Mouse (Mus musculus): ENCODE data around the gene Tent5c. TPM values are rescaled to one million over a fixed set of nuclear protein-coding genes. Genes with fewer than 3 reads are reported as not detected.

Gene Tent5c
- polyA plus RNA-seq, 1 experiment from 2014 or later = 1.8 TPM

GRCm38 (mm10) chr3:100438461-100439002 is 50.6 kb downstream of the Tent5c start:
- ATAC-seq = no peak
- 60% methylated on average over 4 of the region's 4 CpGs for WGBS
- Histone ChIP-seq H3K9me3 (ENCODE audit: control insufficient read depth) (no peaks in the 10 kb centered on the region), H3K4me3 (ENCODE audit: low read depth, low read length) (no peak overlapping the region), H3K9ac (ENCODE audit: low read depth, low read length) (no peak overlapping the region), H3K36me3 (ENCODE audit: control insufficient read depth, insufficient read depth) (no peaks in the 10 kb centered on the region), H3K4me2 (replicated peaks; ENCODE audit: low read depth) (no peak overlapping the region), H3K4me1 (replicated peaks; ENCODE audit: control insufficient read depth, insufficient read depth, low read length) (no peaks in the 10 kb centered on the region), H3K27ac (ENCODE audit: low read depth, low read length) (no peak overlapping the region), H3K27me3 (replicated peaks; ENCODE audit: control insufficient read depth, insufficient read depth, low read length) (no peaks in the 10 kb centered on the region)
- no peak for TF ChIP-seq CTCF (IDR thresholded peaks at IDR 0.05; ENCODE audit: low read depth)

GRCm38 (mm10) chr3:100436756-100437155 is 52.4 kb downstream of the Tent5c start:
- Histone ChIP-seq H3K36me3 (ENCODE audit: control insufficient read depth, insufficient read depth) (no peaks in the 10 kb centered on the region), H3K27me3 (replicated peaks; ENCODE audit: control insufficient read depth, insufficient read depth, low read length) (no peaks in the 10 kb centered on the region), H3K9me3 (ENCODE audit: control insufficient read depth) (no peaks in the 10 kb centered on the region), H3K4me2 (replicated peaks; ENCODE audit: low read depth) (no peak overlapping the region), H3K9ac (ENCODE audit: low read depth, low read length) (no peak overlapping the region), H3K4me1 (replicated peaks; ENCODE audit: control insufficient read depth, insufficient read depth, low read length) (no peaks in the 10 kb centered on the region), H3K4me3 (ENCODE audit: low read depth, low read length) (no peak overlapping the region), H3K27ac (ENCODE audit: low read depth, low read length) (no peak overlapping the region)
- WGBS = 79% methylated on average over 7 of the region's 7 CpGs
- no peak for ATAC-seq
- TF ChIP-seq CTCF (IDR thresholded peaks at IDR 0.05; ENCODE audit: low read depth) = no peak

GRCm38 (mm10) chr3:100431705-100432104 is 57.4 kb downstream of the Tent5c start:
- 87% methylated on average over 4 of the region's 4 CpGs for WGBS

GRCm38 (mm10) chr3:100430731-100431130 is 58.4 kb downstream of the Tent5c start:
- 88% methylated on average over 1 of the region's 1 CpGs for WGBS
- no peak overlapping the region for H3K9ac ChIP-seq (ENCODE audit: low read depth, low read length)
- no peaks in the 10 kb centered on the region for H3K36me3 ChIP-seq (ENCODE audit: control insufficient read depth, insufficient read depth)
- no peak for ATAC-seq
- H3K4me2 ChIP-seq (replicated peaks; ENCODE audit: low read depth) = no peak overlapping the region
- H3K27ac ChIP-seq (ENCODE audit: low read depth, low read length) = no peak overlapping the region
- H3K4me1 ChIP-seq (replicated peaks; ENCODE audit: control insufficient read depth, insufficient read depth, low read length) = no peaks in the 10 kb centered on the region
- no peak overlapping the region for H3K4me3 ChIP-seq (ENCODE audit: low read depth, low read length)
- no peaks in the 10 kb centered on the region for H3K27me3 ChIP-seq (replicated peaks; ENCODE audit: control insufficient read depth, insufficient read depth, low read length)
- H3K9me3 ChIP-seq (ENCODE audit: control insufficient read depth) = no peaks in the 10 kb centered on the region
- TF ChIP-seq CTCF (IDR thresholded peaks at IDR 0.05; ENCODE audit: low read depth) = no peak

More at GRCm38 (mm10) chr3:100431705-100432104, 57.4 kb downstream of the Tent5c start:
- H3K36me3 ChIP-seq (ENCODE audit: control insufficient read depth, insufficient read depth) = no peaks in the 10 kb centered on the region
- H3K4me3 ChIP-seq (ENCODE audit: low read depth, low read length) = no peak overlapping the region
- no peak overlapping the region for H3K9ac ChIP-seq (ENCODE audit: low read depth, low read length)
- no peak overlapping the region for H3K27ac ChIP-seq (ENCODE audit: low read depth, low read length)
- no peak for ATAC-seq
- no peaks in the 10 kb centered on the region for H3K27me3 ChIP-seq (replicated peaks; ENCODE audit: control insufficient read depth, insufficient read depth, low read length)
- H3K9me3 ChIP-seq (ENCODE audit: control insufficient read depth) = no peaks in the 10 kb centered on the region
- H3K4me2 ChIP-seq (replicated peaks; ENCODE audit: low read depth) = no peak overlapping the region
- TF ChIP-seq CTCF (IDR thresholded peaks at IDR 0.05; ENCODE audit: low read depth) = no peak
- H3K4me1 ChIP-seq (replicated peaks; ENCODE audit: control insufficient read depth, insufficient read depth, low read length) = no peaks in the 10 kb centered on the region

GRCm38 (mm10) chr3:100430101-100430500 is 59.0 kb downstream of the Tent5c start:
- Histone ChIP-seq H3K36me3 (ENCODE audit: control insufficient read depth, insufficient read depth) (no peaks in the 10 kb centered on the region), H3K4me1 (replicated peaks; ENCODE audit: control insufficient read depth, insufficient read depth, low read length) (no peaks in the 10 kb centered on the region), H3K27me3 (replicated peaks; ENCODE audit: control insufficient read depth, insufficient read depth, low read length) (no peaks in the 10 kb centered on the region), H3K27ac (ENCODE audit: low read depth, low read length) (no peak overlapping the region), H3K9me3 (ENCODE audit: control insufficient read depth) (no peaks in the 10 kb centered on the region), H3K9ac (ENCODE audit: low read depth, low read length) (no peak overlapping the region), H3K4me2 (replicated peaks; ENCODE audit: low read depth) (no peak overlapping the region), H3K4me3 (ENCODE audit: low read depth, low read length) (no peak overlapping the region)
- WGBS = 88% methylated on average over 5 of the region's 5 CpGs
- ATAC-seq = no peak
- no peak for TF ChIP-seq CTCF (IDR thresholded peaks at IDR 0.05; ENCODE audit: low read depth)

- Histone ChIP-seq H3K27ac (ENCODE audit: low read depth, low read length) (no peak overlapping the region), H3K27me3 (replicated peaks; ENCODE audit: control insufficient read depth, insufficient read depth, low read length) (no peaks in the 10 kb centered on the region), H3K36me3 (ENCODE audit: control insufficient read depth, insufficient read depth) (no peaks in the 10 kb centered on the region), H3K4me3 (ENCODE audit: low read depth, low read length) (no peak overlapping the region), H3K4me1 (replicated peaks; ENCODE audit: control insufficient read depth, insufficient read depth, low read length) (no peaks in the 10 kb centered on the region), H3K9ac (ENCODE audit: low read depth, low read length) (no peak overlapping the region), H3K4me2 (replicated peaks; ENCODE audit: low read depth) (no peak overlapping the region), H3K9me3 (ENCODE audit: control insufficient read depth) (no peaks in the 10 kb centered on the region)
- WGBS = 49% methylated on average over 4 of the region's 4 CpGs
- 0 out of 2 replicates have a peak, but pooled peaks have one; percentile 16 for ATAC-seq
- TF ChIP-seq CTCF (IDR thresholded peaks at IDR 0.05; ENCODE audit: low read depth) = no peak
Measured at GRCm38 (mm10) chr3:100429667-100430066, 59.5 kb downstream of the Tent5c start.

GRCm38 (mm10) chr3:100427548-100427947 is 61.6 kb downstream of the Tent5c start:
- WGBS = 34% methylated on average over 6 of the region's 6 CpGs
- H3K4me3 ChIP-seq (ENCODE audit: low read depth, low read length) = no peak overlapping the region
- H3K27ac ChIP-seq (ENCODE audit: low read depth, low read length) = no peak overlapping the region
- ATAC-seq = no peak
- H3K9me3 ChIP-seq (ENCODE audit: control insufficient read depth) = no peaks in the 10 kb centered on the region
- H3K9ac ChIP-seq (ENCODE audit: low read depth, low read length) = no peak overlapping the region
- no peaks in the 10 kb centered on the region for H3K36me3 ChIP-seq (ENCODE audit: control insufficient read depth, insufficient read depth)
- no peak overlapping the region for H3K4me2 ChIP-seq (replicated peaks; ENCODE audit: low read depth)
- H3K4me1 ChIP-seq (replicated peaks; ENCODE audit: control insufficient read depth, insufficient read depth, low read length) = no peaks in the 10 kb centered on the region
- H3K27me3 ChIP-seq (replicated peaks; ENCODE audit: control insufficient read depth, insufficient read depth, low read length) = no peaks in the 10 kb centered on the region
- no peak for TF ChIP-seq CTCF (IDR thresholded peaks at IDR 0.05; ENCODE audit: low read depth)
